Mouse (Mus musculus): ENCODE measurements around the gene Arl14ep.

DNA sequence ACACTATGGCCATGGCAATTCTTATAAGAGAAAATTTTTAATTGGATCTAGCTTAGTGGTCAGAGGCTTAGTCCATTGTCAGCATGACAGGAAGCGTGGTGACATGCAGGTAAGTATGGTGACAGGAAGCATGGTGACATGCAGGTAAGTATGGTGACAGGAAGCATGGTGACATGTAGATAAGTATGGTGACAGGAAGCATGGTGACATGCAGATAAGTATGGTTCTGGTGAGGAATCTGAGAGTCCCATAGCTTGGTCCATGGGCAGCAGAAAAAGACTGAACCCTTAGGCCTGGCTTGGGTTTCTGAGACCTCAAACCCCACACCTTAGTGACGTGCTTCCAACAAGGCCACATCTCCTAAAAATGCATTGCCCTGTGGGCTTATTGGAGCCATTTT lies 38.5 kb downstream of the Arl14ep start:
- TF ChIP-seq POLR2A (IDR thresholded peaks at IDR 0.05; ENCODE audit: insufficient read depth, low read depth, low read length), result no peak
- TF ChIP-seq CTCF (IDR thresholded peaks at IDR 0.05; ENCODE audit: insufficient read depth, low read depth, low read length), result no peak
